Mouse (Mus musculus) ES-E14 (cell line): ENCODE measurements around the gene Tmem151a. TPM values are rescaled to one million over a fixed set of nuclear protein-coding genes. Genes with fewer than 3 reads are reported as not detected.

Source experiments
- DNase-seq: peaks from one replicate; pipeline ENCODE4 v3.0.0-alpha.2; 2013; ENCODE audit warnings: low read depth, low spot score
- H3K27ac ChIP-seq: 2 replicates; pipeline ENCODE4 v1.5.1; 2012; ENCODE audit warnings: low read depth, mild to moderate bottlenecking, low read length, moderate library complexity, mixed read lengths; ENCODE audit not compliant: poor library complexity, insufficient read depth, severe bottlenecking
- H3K36me3 ChIP-seq: 2 replicates; pipeline ENCODE4 v1.6.1; 2012; ENCODE audit warnings: mild to moderate bottlenecking, low read length, moderate library complexity, mixed read lengths; ENCODE audit not compliant: control insufficient read depth, poor library complexity, insufficient read depth, severe bottlenecking
- H3K4me1 ChIP-seq, 2 experiments: fragments of 150-350 bp in 1 of 2; sonication (generic) in 1 of 2; 2 replicates each; pipeline ENCODE4 v1.6.1; 2012; ENCODE audit warnings: low read length in 2 of 2, mild to moderate bottlenecking in 1 of 2, mixed read lengths in 1 of 2; ENCODE audit not compliant: control insufficient read depth in 2 of 2, insufficient read depth in 2 of 2, poor library complexity in 1 of 2
- H3K4me3 ChIP-seq, 2 experiments: fragments of 150-350 bp in 1 of 2; sonication (generic) in 1 of 2; 2 replicates each; pipeline ENCODE4 v1.5.1; 2012; ENCODE audit warnings: low read length in 2 of 2, low read depth in 1 of 2, mild to moderate bottlenecking in 1 of 2, mixed read lengths in 1 of 2; ENCODE audit not compliant: insufficient read depth in 1 of 2, poor library complexity in 1 of 2, severe bottlenecking in 1 of 2
- H3K9ac ChIP-seq: 2 replicates; pipeline ENCODE4 v1.6.1; 2012; ENCODE audit warnings: low read depth, mild to moderate bottlenecking, low read length, mixed read lengths; ENCODE audit not compliant: poor library complexity, insufficient read depth, severe bottlenecking
- H3K9me3 ChIP-seq: fragments of 150-350 bp; sonication (generic); 2 replicates; pipeline ENCODE4 v1.6.1; 2012; ENCODE audit warnings: low read depth, mild to moderate bottlenecking, low read length; ENCODE audit not compliant: control insufficient read depth, insufficient read depth
- CHD2 ChIP-seq: IDR thresholded peaks from 2 replicates; pipeline ENCODE4 v1.6.1; 2014; ENCODE audit warnings: mild to moderate bottlenecking, low read depth, low read length, inconsistent platforms
- HCFC1 ChIP-seq: IDR thresholded peaks from 2 replicates; pipeline ENCODE4 v1.6.1; 2012; ENCODE audit warnings: low read length, inconsistent platforms, borderline replicate concordance; ENCODE audit not compliant: insufficient read depth
- MAFK ChIP-seq: IDR thresholded peaks from 2 replicates; pipeline ENCODE4 v1.6.1; 2014; ENCODE audit warnings: mild to moderate bottlenecking, low read depth, low read length, inconsistent platforms; ENCODE audit not compliant: insufficient read depth
- ZC3H11A ChIP-seq: IDR thresholded peaks from 2 replicates; pipeline ENCODE4 v1.6.1; 2012; ENCODE audit warnings: low read depth, mild to moderate bottlenecking, inconsistent platforms, low read length, borderline replicate concordance
- ZNF384 ChIP-seq: IDR thresholded peaks from 2 replicates; pipeline ENCODE4 v1.6.1; 2012; ENCODE audit warnings: low read depth, low read length, inconsistent platforms
- in situ Hi-C, 2 experiments: fragments of 600-800 bp; cut with MboI; formaldehyde crosslinking; loops; one replicate each; pipeline ENCODE4 v1.15.1; 2025; ENCODE audit warnings: low sequenced_read_pairs in 2 of 2, inconsistent platforms in 1 of 2; ENCODE audit not compliant: unreplicated experiment in 2 of 2
- total RNA-seq: library from RNA; depleted of rRNA; stranded (reverse); fragments of 300-350 nt; gene quantifications from 2 replicates; pipeline ENCODE4 v1.2.3, GENCODE M21; 2012

The Tmem151a gene
- total RNA-seq, 1 experiment = 0.89 TPM

- peak; percentile 62 for DNase-seq
- Histone ChIP-seq H3K9me3 (no peaks in the 10 kb centered on the region), H3K36me3 (peaks cover 4% of the 10 kb centered on the region; the same call in 1 of the 2 replicates), H3K4me1 (peaks cover 14 to 51% of the 10 kb centered on the region in 2 experiments), H3K4me3 (no peak overlapping the region), H3K27ac (no peak overlapping the region), H3K9ac (no peak overlapping the region)
- in situ Hi-C loops = no loop called here
- TF ChIP-seq ZC3H11A = peak; percentile 34; the same call in 1 of the 2 replicates
- TF ChIP-seq ZNF384 = no peak
- no peak for TF ChIP-seq MAFK
- no peak for TF ChIP-seq HCFC1
These were observed 29.1 kb downstream of the Tmem151a start for GRCm38 (mm10) chr19:5056251-5056650.

GRCm38 (mm10) chr19:5053909-5054308, 31.4 kb downstream of the Tmem151a start:
- peaks cover 11 to 41% of the 10 kb centered on the region in 2 experiments for H3K4me1 ChIP-seq
- no peak overlapping the region for H3K4me3 ChIP-seq
- DNase-seq = peak; percentile 64
- H3K27ac ChIP-seq = no peak overlapping the region
- peaks cover 8% of the 10 kb centered on the region; the same call in 1 of the 2 replicates for H3K36me3 ChIP-seq
- in situ Hi-C loops = no loop called here
- H3K9me3 ChIP-seq = no peaks in the 10 kb centered on the region
- no peak overlapping the region for H3K9ac ChIP-seq
- TF ChIP-seq MAFK (no peak), HCFC1 (no peak), CHD2 (no peak), ZC3H11A (no peak), ZNF384 (no peak)

- peak overlapping the region; percentile 27; the same call in 1 of the 2 replicates for H3K9ac ChIP-seq
- no peak for DNase-seq
- in situ Hi-C loops = no loop called here
- TF ChIP-seq ZNF384 (no peak), MAFK (no peak), HCFC1 (no peak), ZC3H11A (no peak), CHD2 (no peak)
- H3K36me3 ChIP-seq = peaks cover 10% of the 10 kb centered on the region; the same call in 1 of the 2 replicates
- H3K4me3 ChIP-seq = peak overlapping the region; percentile 52 to 63
- no peaks in the 10 kb centered on the region for H3K9me3 ChIP-seq
- no peak overlapping the region for H3K27ac ChIP-seq
- H3K4me1 ChIP-seq = peaks cover 9 to 31% of the 10 kb centered on the region in 2 experiments
These were observed 32.5 kb downstream of the Tmem151a start for GRCm38 (mm10) chr19:5052853-5053252.

GRCm38 (mm10) chr19:5052166-5052822, 33.0 kb downstream of the Tmem151a start:
- H3K9me3 ChIP-seq = no peaks in the 10 kb centered on the region
- no peak overlapping the region for H3K27ac ChIP-seq
- peak overlapping the region; percentile 27; the same call in 1 of the 2 replicates for H3K9ac ChIP-seq
- DNase-seq = no peak
- H3K4me1 ChIP-seq = peaks cover 5 to 28% of the 10 kb centered on the region in 2 experiments; a peak in 3 of 4 replicates
- in situ Hi-C loops = no loop called here
- peak overlapping the region; percentile 52 to 63 for H3K4me3 ChIP-seq
- H3K36me3 ChIP-seq = peaks cover 15% of the 10 kb centered on the region; the same call in 1 of the 2 replicates
- TF ChIP-seq MAFK = no peak
- no peak for TF ChIP-seq CHD2
- no peak for TF ChIP-seq HCFC1
- no peak for TF ChIP-seq ZC3H11A
- TF ChIP-seq ZNF384 = no peak
